Mouse (Mus musculus) MEL (cell line): Measurements from ENCODE around the gene Gm45753. TPM values are rescaled to one million over a fixed set of nuclear protein-coding genes. Genes with fewer than 3 reads are reported as not detected.

Experiments used
- DNase-seq: peaks from one replicate; pipeline ENCODE4 v3.0.0; 2011; ENCODE audit warnings: low read depth, low spot score
- H3K27ac ChIP-seq: 2 replicates; pipeline ENCODE4 v1.5.1; 2012; ENCODE audit warnings: low read depth, mild to moderate bottlenecking, control low read depth, low read length, moderate library complexity; ENCODE audit not compliant: control insufficient read depth
- H3K27me3 ChIP-seq, 2 experiments: fragments of 150-350 bp in 1 of 2; sonication (generic) in 1 of 2; 2 replicates each; pipeline ENCODE4 v1.6.1; 2012; ENCODE audit warnings: low read length in 2 of 2, mild to moderate bottlenecking in 2 of 2, improper control_type of control experiment in 1 of 2, moderate library complexity in 1 of 2; ENCODE audit not compliant: insufficient read depth in 2 of 2, control insufficient read depth in 1 of 2
- H3K36me3 ChIP-seq, 2 experiments: 2 replicates each; pipeline ENCODE4 v1.6.1; 2012 to 2014; ENCODE audit warnings: low read length in 2 of 2, improper control_type of control experiment in 1 of 2, inconsistent platforms in 1 of 2, mild to moderate bottlenecking in 1 of 2; ENCODE audit not compliant: insufficient read depth in 2 of 2, control insufficient read depth in 1 of 2
- H3K4me1 ChIP-seq, 2 experiments: fragments of 150-350 bp in 1 of 2; sonication (generic) in 1 of 2; 2 replicates each; pipeline ENCODE4 v1.6.1; 2012; ENCODE audit warnings: low read length in 2 of 2, improper control_type of control experiment in 1 of 2, mild to moderate bottlenecking in 1 of 2; ENCODE audit not compliant: insufficient read depth in 2 of 2, control insufficient read depth in 1 of 2
- H3K4me3 ChIP-seq, 2 experiments: fragments of 150-350 bp in 1 of 2; sonication (generic) in 1 of 2; 2 replicates each; pipeline ENCODE4 v1.5.1; 2012; ENCODE audit warnings: low read depth in 2 of 2, low read length in 2 of 2, mild to moderate bottlenecking in 2 of 2, moderate library complexity in 2 of 2, control low read depth in 1 of 2, improper control_type of control experiment in 1 of 2; ENCODE audit not compliant: control insufficient read depth in 1 of 2, insufficient read depth in 1 of 2
- H3K79me2 ChIP-seq: 2 replicates; pipeline ENCODE4 v1.6.1; 2012; ENCODE audit warnings: mild to moderate bottlenecking, low read length, moderate library complexity; ENCODE audit not compliant: control insufficient read depth, poor library complexity, insufficient read depth
- H3K9ac ChIP-seq: 2 replicates; pipeline ENCODE4 v1.6.1; 2012; ENCODE audit warnings: low read depth, mild to moderate bottlenecking, control low read depth, low read length, moderate library complexity; ENCODE audit not compliant: control insufficient read depth, poor library complexity, severe bottlenecking
- H3K9me3 ChIP-seq: fragments of 150-350 bp; sonication (generic); replicated peaks from 2 replicates; pipeline ENCODE4 v1.6.1; 2012; ENCODE audit warnings: mild to moderate bottlenecking, low read length, improper control_type of control experiment, moderate library complexity; ENCODE audit not compliant: insufficient read depth
- BHLHE40 ChIP-seq: IDR thresholded peaks from 2 replicates; pipeline ENCODE4 v1.6.1; 2012; ENCODE audit warnings: low read depth, mild to moderate bottlenecking, inconsistent platforms, low read length, improper control_type of control experiment, borderline replicate concordance
- CHD1 ChIP-seq: IDR thresholded peaks from 2 replicates; pipeline ENCODE4 v1.6.1; 2012; ENCODE audit warnings: low read depth, mild to moderate bottlenecking, inconsistent platforms, low read length, improper control_type of control experiment
- CTCF ChIP-seq, 3 experiments: IDR thresholded peaks in 2 of 3; conservative IDR thresholded peaks in 1 of 3; 2 replicates each; pipeline ENCODE4 v1.5.1; 2011 to 2012; ENCODE audit warnings: low read length in 3 of 3, low read depth in 2 of 3, mild to moderate bottlenecking in 2 of 3, improper control_type of control experiment in 1 of 3, inconsistent platforms in 1 of 3, mixed read lengths in 1 of 3, moderate library complexity in 1 of 3; ENCODE audit not compliant: control insufficient read depth in 1 of 3, insufficient read depth in 1 of 3, poor library complexity in 1 of 3, severe bottlenecking in 1 of 3
- E2F4 ChIP-seq: IDR thresholded peaks from 2 replicates; pipeline ENCODE4 v1.6.1; 2011; ENCODE audit warnings: low read depth, low read length, improper control_type of control experiment, borderline replicate concordance
- ETS1 ChIP-seq: IDR thresholded peaks from 2 replicates; pipeline ENCODE4 v1.6.1; 2012; ENCODE audit warnings: low read depth, mild to moderate bottlenecking, inconsistent platforms, low read length, improper control_type of control experiment, moderate library complexity
- GABPA ChIP-seq: IDR thresholded peaks from 2 replicates; pipeline ENCODE4 v1.6.1; 2012; ENCODE audit warnings: low read depth, mild to moderate bottlenecking, inconsistent platforms, low read length, improper control_type of control experiment, moderate library complexity
- GATA1 ChIP-seq: IDR thresholded peaks from 2 replicates; pipeline ENCODE4 v1.6.1; 2011; ENCODE audit warnings: low read depth, low read length, improper control_type of control experiment
- KAT2A ChIP-seq: conservative IDR thresholded peaks from 2 replicates; pipeline ENCODE4 v1.6.1; 2012; ENCODE audit warnings: low read depth, low read length, improper control_type of control experiment, inconsistent platforms
- MAFK ChIP-seq: IDR thresholded peaks from 2 replicates; pipeline ENCODE4 v1.6.1; 2011; ENCODE audit warnings: low read depth, mild to moderate bottlenecking, low read length, improper control_type of control experiment, borderline replicate concordance
- MAX ChIP-seq: IDR thresholded peaks from 2 replicates; pipeline ENCODE4 v1.6.1; 2011; ENCODE audit warnings: low read length, improper control_type of control experiment
- MAZ ChIP-seq: IDR thresholded peaks from 2 replicates; pipeline ENCODE4 v1.6.1; 2012; ENCODE audit warnings: low read depth, mild to moderate bottlenecking, inconsistent platforms, low read length, improper control_type of control experiment
- MEF2A ChIP-seq: IDR thresholded peaks from 2 replicates; pipeline ENCODE4 v1.6.1; 2014; ENCODE audit warnings: low read depth, mild to moderate bottlenecking, inconsistent platforms, low read length, improper control_type of control experiment; ENCODE audit not compliant: poor library complexity, insufficient replicate concordance, severe bottlenecking; ENCODE audit errors: extremely low read depth
- MYB ChIP-seq: IDR thresholded peaks from 2 replicates; pipeline ENCODE4 v1.6.1; 2011; ENCODE audit warnings: mild to moderate bottlenecking, low read depth, low read length, improper control_type of control experiment
- NELFE ChIP-seq: IDR thresholded peaks from 2 replicates; pipeline ENCODE4 v1.6.1; 2011; ENCODE audit warnings: low read depth, low read length, improper control_type of control experiment
- NRF1 ChIP-seq: IDR thresholded peaks from 2 replicates; pipeline ENCODE4 v1.6.1; 2014; ENCODE audit warnings: low read depth, mild to moderate bottlenecking, inconsistent platforms, low read length, improper control_type of control experiment, moderate library complexity; ENCODE audit not compliant: poor library complexity, insufficient read depth, severe bottlenecking
- POLR2A ChIP-seq, 2 experiments: IDR thresholded peaks; 2 replicates each; pipeline ENCODE4 v1.6.1; 2011 to 2012; ENCODE audit warnings: low read length in 2 of 2, mild to moderate bottlenecking in 2 of 2, control low read depth in 1 of 2, improper control_type of control experiment in 1 of 2, low read depth in 1 of 2, moderate library complexity in 1 of 2; ENCODE audit not compliant: control insufficient read depth in 1 of 2, insufficient read depth in 1 of 2, poor library complexity in 1 of 2
- POLR2AphosphoS2 ChIP-seq: IDR thresholded peaks from 2 replicates; pipeline ENCODE4 v1.6.1; 2011; ENCODE audit warnings: low read length, improper control_type of control experiment
- POLR2AphosphoS5 ChIP-seq: IDR thresholded peaks from 2 replicates; pipeline ENCODE4 v1.6.1; 2012; ENCODE audit warnings: low read depth, borderline replicate concordance, mild to moderate bottlenecking, inconsistent platforms, low read length, moderate library complexity, mixed read lengths
- SIN3A ChIP-seq: IDR thresholded peaks from 2 replicates; pipeline ENCODE4 v1.6.1; 2012; ENCODE audit warnings: low read length, improper control_type of control experiment, inconsistent platforms
- TCF12 ChIP-seq: IDR thresholded peaks from 2 replicates; pipeline ENCODE4 v1.6.1; 2014; ENCODE audit warnings: low read depth, mild to moderate bottlenecking, inconsistent platforms, low read length, improper control_type of control experiment, moderate library complexity
- UBTF ChIP-seq: IDR thresholded peaks from 2 replicates; pipeline ENCODE4 v1.6.1; 2012; ENCODE audit warnings: low read depth, mild to moderate bottlenecking, inconsistent platforms, low read length, improper control_type of control experiment, moderate library complexity, borderline replicate concordance; ENCODE audit not compliant: insufficient read depth
- ZC3H11A ChIP-seq: IDR thresholded peaks from 2 replicates; pipeline ENCODE4 v1.6.1; 2012; ENCODE audit warnings: low read depth, mild to moderate bottlenecking, inconsistent platforms, low read length, improper control_type of control experiment
- ZKSCAN1 ChIP-seq: IDR thresholded peaks from 2 replicates; pipeline ENCODE4 v1.6.1; 2012; ENCODE audit warnings: low read depth, mild to moderate bottlenecking, inconsistent platforms, low read length, improper control_type of control experiment, moderate library complexity
- ZMIZ1 ChIP-seq: IDR thresholded peaks from 2 replicates; pipeline ENCODE4 v1.6.1; 2012; ENCODE audit warnings: low read depth, mild to moderate bottlenecking, inconsistent platforms, low read length, improper control_type of control experiment, moderate library complexity
- polyA plus RNA-seq, 2 experiments: library from polyadenylated mRNA; stranded (reverse) in 1 of 2; unstranded in 1 of 2; fragments of >175 nt in 1 of 2; fragments of >200 nt in 1 of 2; gene quantifications; 2 replicates each; pipeline versions ENCODE4 v1.2.1 to v1.2.4; 2012; ENCODE audit warnings: low replicate concordance in 2 of 2, low read depth in 1 of 2; ENCODE audit not compliant: insufficient read length in 2 of 2, insufficient read depth in 1 of 2, missing spikeins in 1 of 2
- total RNA-seq: library from RNA; depleted of rRNA; stranded (reverse); fragments of 300-350 nt; gene quantifications from 2 replicates; pipeline ENCODE4 v1.2.3, GENCODE M21; 2012

Gene Gm45753
- total and polyA plus RNA-seq, 3 experiments = not detected

DNA sequence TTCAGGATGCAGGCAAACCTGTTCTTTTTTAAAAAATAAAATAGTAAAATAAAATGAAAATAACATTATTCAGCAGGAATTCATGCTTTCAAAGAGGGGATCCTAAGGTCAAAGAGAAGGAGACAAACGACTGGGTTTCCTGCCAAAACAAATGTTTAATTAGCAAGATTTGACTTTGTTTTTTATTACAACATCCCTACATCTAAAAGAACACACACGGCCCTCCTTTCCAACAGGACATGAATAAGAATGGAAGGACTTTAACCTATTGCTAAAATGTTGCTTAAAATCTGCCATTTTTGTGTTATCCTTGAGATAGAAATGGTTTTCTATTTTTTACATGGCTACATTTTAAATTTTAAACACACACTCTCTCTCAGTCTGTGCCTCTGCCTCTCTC is 55.2 kb downstream of the Gm45753 start:
- no peak overlapping the region for H3K27ac ChIP-seq
- no peaks in the 10 kb centered on the region for H3K79me2 ChIP-seq
- H3K9ac ChIP-seq = no peak overlapping the region
- no peaks in the 10 kb centered on the region for H3K27me3 ChIP-seq
- no peak for TF ChIP-seq ZKSCAN1
- no peak for TF ChIP-seq CHD1
- TF ChIP-seq GABPA = no peak
- no peak for TF ChIP-seq ETS1
- no peak for TF ChIP-seq SIN3A
- TF ChIP-seq MAZ = no peak
- no peak for TF ChIP-seq KAT2A
- TF ChIP-seq E2F4 = no peak
- TF ChIP-seq BHLHE40 = no peak
- TF ChIP-seq TCF12 = no peak
- no peak for TF ChIP-seq POLR2AphosphoS5
- TF ChIP-seq MEF2A = no peak
- no peak for TF ChIP-seq UBTF
- no peak for TF ChIP-seq ZMIZ1
- no peak for TF ChIP-seq GATA1
- no peak for TF ChIP-seq CTCF (IDR thresholded peaks at IDR 0.05 in 2 of 3, conservative IDR thresholded peaks at IDR 0.05 in 1 of 3; ENCODE audit: control insufficient read depth in 1 of 3, insufficient read depth in 1 of 3, low read depth in 2 of 3, low read length in 3 of 3, poor library complexity in 1 of 3, severe bottlenecking in 1 of 3)
- no peak for TF ChIP-seq MAFK
- TF ChIP-seq, all 39 proteins: peak for 0
- DNase-seq = no peak
- Histone ChIP-seq H3K36me3 (no peaks in the 10 kb centered on the region), H3K9me3 (no peaks in the 10 kb centered on the region), H3K4me1 (no peaks in the 10 kb centered on the region), H3K4me3 (no peak overlapping the region)

DNA sequence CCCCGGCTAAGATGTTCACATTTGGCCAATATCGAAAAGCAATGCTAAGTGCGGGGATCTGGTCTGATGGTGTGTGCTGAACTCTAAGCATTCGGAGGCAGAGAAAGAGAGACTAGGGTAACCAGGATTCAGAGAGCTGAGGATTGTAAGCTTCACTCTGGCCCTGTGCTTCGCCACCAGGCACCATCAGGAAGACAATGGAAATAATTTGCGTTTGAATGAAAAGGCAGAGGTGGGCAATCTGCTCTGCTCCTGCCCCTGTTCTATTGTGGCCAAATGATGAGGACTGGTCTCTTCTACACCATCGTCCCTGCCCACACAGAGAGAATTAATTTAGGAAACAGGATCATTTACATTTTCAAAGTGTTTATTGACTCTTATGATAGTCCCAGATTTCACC is 62.0 kb downstream of the Gm45753 start:
- no peak overlapping the region for H3K4me3 ChIP-seq
- H3K9me3 ChIP-seq = no peaks in the 10 kb centered on the region
- DNase-seq = no peak
- H3K9ac ChIP-seq = no peak overlapping the region
- no peaks in the 10 kb centered on the region for H3K36me3 ChIP-seq
- TF ChIP-seq POLR2A (IDR thresholded peaks at IDR 0.05; ENCODE audit: control insufficient read depth in 1 of 2, insufficient read depth in 1 of 2, low read depth in 1 of 2, low read length in 2 of 2, poor library complexity in 1 of 2) = no peak
- no peak for TF ChIP-seq MYB
- TF ChIP-seq NRF1 = no peak
- TF ChIP-seq POLR2AphosphoS5 = no peak
- no peak for TF ChIP-seq MAX
- TF ChIP-seq NELFE = no peak
- TF ChIP-seq POLR2AphosphoS2 = no peak
- TF ChIP-seq ETS1 = no peak
- TF ChIP-seq ZC3H11A = no peak
- TF ChIP-seq, all 39 proteins: peak for 0
- no peaks in the 10 kb centered on the region for H3K4me1 ChIP-seq
- no peak overlapping the region for H3K27ac ChIP-seq
- H3K79me2 ChIP-seq = no peaks in the 10 kb centered on the region
- H3K27me3 ChIP-seq = no peaks in the 10 kb centered on the region
